Mouse (Mus musculus) right cerebral cortex, adult 18-20 months (tissue): Measurements from ENCODE around the gene Ccdc6.

Experiments used
- DNase-seq: peaks from one replicate; pipeline ENCODE4 v3.0.0; 2022; ENCODE audit warnings: mixed read lengths

Gene Ccdc6

DNA sequence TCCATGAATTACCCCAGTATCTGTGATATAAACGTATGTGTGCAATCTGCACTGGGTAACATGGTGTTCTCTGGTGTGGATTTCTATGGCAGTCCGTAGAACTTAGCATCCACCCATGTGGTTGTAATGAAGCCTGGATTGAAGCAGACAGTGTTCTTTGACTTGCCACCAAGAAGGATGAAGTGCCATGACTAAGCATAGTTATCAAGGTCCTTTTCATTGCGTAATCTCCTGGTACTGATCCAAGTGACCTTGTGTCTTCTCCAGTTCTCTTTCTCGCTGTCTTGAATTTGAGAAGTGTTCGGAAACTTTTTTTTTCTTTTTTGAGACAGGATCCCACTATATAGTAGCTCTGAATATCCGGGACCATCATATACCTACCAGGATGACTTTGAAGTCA, 127.7 kb downstream of the Ccdc6 start:
- no peak for DNase-seq

GRCm38 (mm10) chr10:70225760-70226159, 128.8 kb downstream of the Ccdc6 start:
- DNase-seq = no peak

GRCm38 (mm10) chr10:70226608-70227007, 129.7 kb downstream of the Ccdc6 start:
- no peak for DNase-seq

DNA sequence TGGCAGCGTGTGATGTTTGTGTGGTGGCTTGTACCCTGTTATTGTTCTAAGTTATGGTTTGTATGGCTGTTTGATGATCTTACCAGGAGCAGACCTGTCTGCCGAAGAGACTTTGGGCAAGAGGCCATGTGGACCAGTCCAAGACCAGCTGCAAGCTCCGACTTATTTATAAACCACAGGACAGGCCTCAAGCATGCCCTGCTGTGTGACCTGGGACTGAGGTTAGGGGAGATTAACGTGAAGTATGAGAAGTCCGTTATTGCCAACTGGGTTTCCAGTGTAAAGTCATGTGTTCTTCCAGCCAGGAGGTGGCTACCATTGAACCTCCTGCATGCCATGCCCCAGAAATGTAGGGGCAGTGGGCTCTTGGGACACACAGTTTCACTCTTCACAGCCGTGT, 133.4 kb downstream of the Ccdc6 start:
- no peak for DNase-seq

DNA sequence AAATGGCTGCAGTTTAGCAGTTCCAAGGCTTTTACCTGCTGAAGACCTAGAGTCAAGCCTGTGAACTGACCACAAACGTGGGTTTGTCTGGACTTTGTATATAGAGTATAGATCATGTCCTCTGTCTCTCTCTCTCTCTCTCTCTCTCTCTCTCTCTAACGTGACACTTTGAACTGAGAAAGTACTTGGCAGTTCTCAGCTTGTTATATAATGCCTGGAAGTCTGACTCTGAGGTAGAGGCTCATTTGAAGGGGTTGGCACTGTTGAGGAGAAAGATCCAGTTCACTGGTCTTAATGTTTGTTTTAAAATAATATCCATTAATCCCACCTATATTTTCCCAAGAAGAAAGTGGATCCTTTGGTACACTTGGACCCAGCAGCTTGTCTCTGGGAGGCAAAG, 141.0 kb downstream of the Ccdc6 start:
- DNase-seq = no peak
